Mouse (Mus musculus): ENCODE results near the gene Gpr135. TPM values are rescaled to one million over a fixed set of nuclear protein-coding genes. Genes with fewer than 3 reads are reported as not detected.

The Gpr135 gene
- polyA plus RNA-seq, 1 experiment: 1.5 TPM

GRCm38 (mm10) chr12:72037049-72037448 lies 33.9 kb downstream of the Gpr135 start:
- H3K4me3 ChIP-seq (ENCODE audit: control insufficient read depth, low read depth, low read length): no peak overlapping the region
- H3K36me3 ChIP-seq (ENCODE audit: control insufficient read depth, insufficient read depth, low read length): no peaks in the 10 kb centered on the region
- TF ChIP-seq POLR2A (IDR thresholded peaks at IDR 0.05; ENCODE audit: control insufficient read depth, low read depth, low read length) (no peak), CTCF (IDR thresholded peaks at IDR 0.05; ENCODE audit: control insufficient read depth, insufficient read depth, insufficient replicate concordance, low read depth, low read length) (no peak)
- H3K4me1 ChIP-seq (ENCODE audit: control insufficient read depth, insufficient read depth, low read length): no peaks in the 10 kb centered on the region
- no peak overlapping the region for H3K27ac ChIP-seq (ENCODE audit: control insufficient read depth, insufficient read depth, low read depth, low read length)
- H3K27me3 ChIP-seq (ENCODE audit: control insufficient read depth, insufficient read depth, low read length): no peaks in the 10 kb centered on the region

- Histone ChIP-seq H3K36me3 (ENCODE audit: control insufficient read depth, insufficient read depth, low read length) (no peaks in the 10 kb centered on the region), H3K27ac (ENCODE audit: control insufficient read depth, insufficient read depth, low read depth, low read length) (no peak overlapping the region), H3K4me3 (ENCODE audit: control insufficient read depth, low read depth, low read length) (no peak overlapping the region), H3K4me1 (ENCODE audit: control insufficient read depth, insufficient read depth, low read length) (no peaks in the 10 kb centered on the region), H3K27me3 (ENCODE audit: control insufficient read depth, insufficient read depth, low read length) (no peaks in the 10 kb centered on the region)
- TF ChIP-seq POLR2A (IDR thresholded peaks at IDR 0.05; ENCODE audit: control insufficient read depth, low read depth, low read length): no peak
These were observed 34.7 kb downstream of the Gpr135 start for GRCm38 (mm10) chr12:72036097-72036661.

- no peak for TF ChIP-seq CTCF (IDR thresholded peaks at IDR 0.05; ENCODE audit: control insufficient read depth, insufficient read depth, insufficient replicate concordance, low read depth, low read length)
- no peak for TF ChIP-seq POLR2A (IDR thresholded peaks at IDR 0.05; ENCODE audit: control insufficient read depth, low read depth, low read length)
- Histone ChIP-seq H3K36me3 (ENCODE audit: control insufficient read depth, insufficient read depth, low read length) (no peaks in the 10 kb centered on the region), H3K27ac (ENCODE audit: control insufficient read depth, insufficient read depth, low read depth, low read length) (no peak overlapping the region), H3K4me3 (ENCODE audit: control insufficient read depth, low read depth, low read length) (no peak overlapping the region), H3K27me3 (ENCODE audit: control insufficient read depth, insufficient read depth, low read length) (no peaks in the 10 kb centered on the region), H3K4me1 (ENCODE audit: control insufficient read depth, insufficient read depth, low read length) (no peaks in the 10 kb centered on the region)
These were observed 39.1 kb downstream of the Gpr135 start for GRCm38 (mm10) chr12:72031794-72032193.

GRCm38 (mm10) chr12:72031171-72031570 lies 39.8 kb downstream of the Gpr135 start:
- Histone ChIP-seq H3K4me1 (ENCODE audit: control insufficient read depth, insufficient read depth, low read length) (no peaks in the 10 kb centered on the region), H3K4me3 (ENCODE audit: control insufficient read depth, low read depth, low read length) (no peak overlapping the region), H3K27ac (ENCODE audit: control insufficient read depth, insufficient read depth, low read depth, low read length) (no peak overlapping the region), H3K27me3 (ENCODE audit: control insufficient read depth, insufficient read depth, low read length) (no peaks in the 10 kb centered on the region), H3K36me3 (ENCODE audit: control insufficient read depth, insufficient read depth, low read length) (no peaks in the 10 kb centered on the region)
- TF ChIP-seq CTCF (IDR thresholded peaks at IDR 0.05; ENCODE audit: control insufficient read depth, insufficient read depth, insufficient replicate concordance, low read depth, low read length) (no peak), POLR2A (IDR thresholded peaks at IDR 0.05; ENCODE audit: control insufficient read depth, low read depth, low read length) (no peak)

GRCm38 (mm10) chr12:72025275-72025795 lies 45.6 kb downstream of the Gpr135 start:
- Histone ChIP-seq H3K27me3 (ENCODE audit: control insufficient read depth, insufficient read depth, low read length) (no peaks in the 10 kb centered on the region), H3K36me3 (ENCODE audit: control insufficient read depth, insufficient read depth, low read length) (no peaks in the 10 kb centered on the region), H3K27ac (ENCODE audit: control insufficient read depth, insufficient read depth, low read depth, low read length) (no peak overlapping the region), H3K4me1 (ENCODE audit: control insufficient read depth, insufficient read depth, low read length) (peaks cover 2% of the 10 kb centered on the region), H3K4me3 (ENCODE audit: control insufficient read depth, low read depth, low read length) (no peak overlapping the region)
- TF ChIP-seq POLR2A (IDR thresholded peaks at IDR 0.05; ENCODE audit: control insufficient read depth, low read depth, low read length) (no peak), CTCF (IDR thresholded peaks at IDR 0.05; ENCODE audit: control insufficient read depth, insufficient read depth, insufficient replicate concordance, low read depth, low read length) (no peak)

- Histone ChIP-seq H3K36me3 (ENCODE audit: control insufficient read depth, insufficient read depth, low read length) (no peaks in the 10 kb centered on the region), H3K4me3 (ENCODE audit: control insufficient read depth, low read depth, low read length) (no peak overlapping the region), H3K27me3 (ENCODE audit: control insufficient read depth, insufficient read depth, low read length) (no peaks in the 10 kb centered on the region), H3K27ac (ENCODE audit: control insufficient read depth, insufficient read depth, low read depth, low read length) (no peak overlapping the region), H3K4me1 (ENCODE audit: control insufficient read depth, insufficient read depth, low read length) (peaks cover 2% of the 10 kb centered on the region)
- TF ChIP-seq CTCF (IDR thresholded peaks at IDR 0.05; ENCODE audit: control insufficient read depth, insufficient read depth, insufficient replicate concordance, low read depth, low read length) (no peak), POLR2A (IDR thresholded peaks at IDR 0.05; ENCODE audit: control insufficient read depth, low read depth, low read length) (no peak)
These were observed 47.4 kb downstream of the Gpr135 start for GRCm38 (mm10) chr12:72023572-72023971.

- Histone ChIP-seq H3K36me3 (ENCODE audit: control insufficient read depth, insufficient read depth, low read length) (no peaks in the 10 kb centered on the region), H3K4me3 (ENCODE audit: control insufficient read depth, low read depth, low read length) (no peak overlapping the region), H3K4me1 (ENCODE audit: control insufficient read depth, insufficient read depth, low read length) (peaks cover 2% of the 10 kb centered on the region), H3K27me3 (ENCODE audit: control insufficient read depth, insufficient read depth, low read length) (no peaks in the 10 kb centered on the region), H3K27ac (ENCODE audit: control insufficient read depth, insufficient read depth, low read depth, low read length) (no peak overlapping the region)
- TF ChIP-seq CTCF (IDR thresholded peaks at IDR 0.05; ENCODE audit: control insufficient read depth, insufficient read depth, insufficient replicate concordance, low read depth, low read length): no peak
These were observed 48.1 kb downstream of the Gpr135 start for GRCm38 (mm10) chr12:72022790-72023189.

- Histone ChIP-seq H3K36me3 (ENCODE audit: control insufficient read depth, insufficient read depth, low read length) (no peaks in the 10 kb centered on the region), H3K27ac (ENCODE audit: control insufficient read depth, insufficient read depth, low read depth, low read length) (no peak overlapping the region), H3K4me1 (ENCODE audit: control insufficient read depth, insufficient read depth, low read length) (peaks cover 2% of the 10 kb centered on the region), H3K27me3 (ENCODE audit: control insufficient read depth, insufficient read depth, low read length) (no peaks in the 10 kb centered on the region), H3K4me3 (ENCODE audit: control insufficient read depth, low read depth, low read length) (no peak overlapping the region)
- TF ChIP-seq POLR2A (IDR thresholded peaks at IDR 0.05; ENCODE audit: control insufficient read depth, low read depth, low read length) (no peak), CTCF (IDR thresholded peaks at IDR 0.05; ENCODE audit: control insufficient read depth, insufficient read depth, insufficient replicate concordance, low read depth, low read length) (no peak)
These were observed 49.4 kb downstream of the Gpr135 start for GRCm38 (mm10) chr12:72021543-72021942.
